Mouse (Mus musculus): ENCODE measurements at regions not wholly inside any gene's neighbourhood (a gene's known extent, or its start where the extent isn't known, plus 50 kb on each side); places are given as distances from the start of the nearest gene placed in this dataset.

GRCm38 (mm10) chr11:20882756-20883155 is 51.9 kb upstream of the Lgalsl start:
- no peak for DNase-seq

GRCm38 (mm10) chr11:20883907-20884306 is 53.1 kb upstream of the Lgalsl start:
- DNase-seq, result no peak

- no peak for DNase-seq
Observed at GRCm38 (mm10) chr11:20887044-20887443, 56.2 kb upstream of the Lgalsl start.

GRCm38 (mm10) chr11:20890479-20890878 is 59.6 kb upstream of the Lgalsl start:
- DNase-seq, result no peak

- no peak for DNase-seq
Observed at GRCm38 (mm10) chr11:20891711-20892110, 60.9 kb upstream of the Lgalsl start.

- peak; percentile 50 for DNase-seq
Observed at GRCm38 (mm10) chr11:20896277-20897123, 65.6 kb upstream of the Lgalsl start.

GRCm38 (mm10) chr11:20897468-20897867 is 66.6 kb upstream of the Lgalsl start:
- no peak for DNase-seq

- no peak for DNase-seq
Observed at GRCm38 (mm10) chr11:20898558-20898957, 67.7 kb upstream of the Lgalsl start.

- no peak for DNase-seq
Observed at GRCm38 (mm10) chr11:20899766-20900165, 68.9 kb upstream of the Lgalsl start.

- no peak for DNase-seq
Observed at GRCm38 (mm10) chr11:20902001-20902400, 71.1 kb upstream of the Lgalsl start.

- no peak for DNase-seq
Observed at GRCm38 (mm10) chr11:20902910-20903309, 72.1 kb upstream of the Lgalsl start.

- no peak for DNase-seq
Observed at GRCm38 (mm10) chr11:20907996-20908395, 77.1 kb upstream of the Lgalsl start.

GRCm38 (mm10) chr11:20908471-20908870 is 77.6 kb upstream of the Lgalsl start:
- no peak for DNase-seq

- no peak for DNase-seq
Observed at GRCm38 (mm10) chr11:20913042-20913441, 82.2 kb upstream of the Lgalsl start.

- DNase-seq, result peak; percentile 66
Observed at GRCm38 (mm10) chr11:20913598-20914296, 82.9 kb upstream of the Lgalsl start.

GRCm38 (mm10) chr11:20914297-20914997 is 83.6 kb upstream of the Lgalsl start:
- DNase-seq, result no peak

- peak; percentile 58 for DNase-seq
Observed at GRCm38 (mm10) chr11:20915182-20915602, 84.3 kb upstream of the Lgalsl start.

GRCm38 (mm10) chr11:20915687-20916432 is 85.0 kb upstream of the Lgalsl start:
- DNase-seq, result no peak

GRCm38 (mm10) chr11:20916473-20916911 is 85.6 kb upstream of the Lgalsl start:
- no peak for DNase-seq

GRCm38 (mm10) chr11:20916961-20917360 is 86.1 kb upstream of the Lgalsl start:
- no peak for DNase-seq

GRCm38 (mm10) chr11:20917483-20917882 is 86.6 kb upstream of the Lgalsl start:
- DNase-seq, result no peak

- no peak for DNase-seq
Observed at GRCm38 (mm10) chr11:20923115-20923514, 92.3 kb upstream of the Lgalsl start.

Data from adrenal gland, adult 8-10 months (tissue).